Mouse (Mus musculus) megakaryocyte, embryonic 14.5 days (primary cell): Measurements from ENCODE around the gene Ppp2r1b.

Source experiments
- FLI1 ChIP-seq: IDR thresholded peaks from 2 replicates; pipeline ENCODE4 v1.6.1; 2012; ENCODE audit warnings: low read length, inconsistent platforms, mixed read lengths
- GATA1 ChIP-seq: IDR thresholded peaks from 3 replicates; pipeline ENCODE4 v1.6.1; 2012; ENCODE audit warnings: mixed read lengths, low read length, inconsistent platforms, borderline replicate concordance

GRCm38 (mm10) chr9:50925801-50926200 is 80.7 kb downstream of the Ppp2r1b start:
- no peak for TF ChIP-seq GATA1
- no peak for TF ChIP-seq FLI1
